Mouse (Mus musculus) layer of hippocampus, adult 9-10 months (tissue): ENCODE measurements around the gene Cnga1.

Source experiments
- DNase-seq: peaks from one replicate; pipeline ENCODE4 v3.0.0; 2022; ENCODE audit warnings: low spot score

Gene Cnga1

GRCm38 (mm10) chr5:72644175-72644574, at the start of gene Cnga1:
Gene Cnga1 (minus strand): TSS chr5:72644275.
- no peak for DNase-seq

GRCm38 (mm10) chr5:72690516-72690915, 46.4 kb upstream of the Cnga1 start:
- DNase-seq, result no peak

- DNase-seq, result no peak
Observed at GRCm38 (mm10) chr5:72689556-72689955, 45.5 kb upstream of the Cnga1 start.

GRCm38 (mm10) chr5:72681451-72681850, 37.4 kb upstream of the Cnga1 start:
- DNase-seq, result no peak

GRCm38 (mm10) chr5:72674994-72675542, 31.0 kb upstream of the Cnga1 start:
- no peak for DNase-seq

GRCm38 (mm10) chr5:72671017-72671699, 27.1 kb upstream of the Cnga1 start:
- no peak for DNase-seq

- no peak for DNase-seq
Observed at GRCm38 (mm10) chr5:72668351-72668750, 24.3 kb upstream of the Cnga1 start.

- DNase-seq, result no peak
Observed at GRCm38 (mm10) chr5:72666428-72666827, 22.4 kb upstream of the Cnga1 start.

DNA sequence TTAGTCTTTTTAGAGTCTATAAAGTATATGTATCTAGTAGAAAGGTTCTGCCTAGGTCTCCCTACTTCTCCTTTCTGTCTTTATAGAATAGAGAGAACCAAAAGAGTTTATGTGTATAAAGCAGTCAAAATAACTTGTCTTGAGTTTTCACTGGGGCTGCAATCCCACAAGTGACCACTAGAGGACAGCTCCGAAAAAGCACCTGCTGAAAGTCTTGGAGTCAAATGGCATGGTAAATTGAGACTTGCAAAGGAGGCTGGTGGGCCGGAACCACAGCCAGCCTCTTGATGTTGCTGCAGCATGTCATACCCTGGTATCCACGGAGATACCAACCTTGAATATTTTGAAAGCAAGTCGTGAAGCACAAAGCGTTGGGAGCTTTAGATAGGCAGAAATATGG, 21.2 kb upstream of the Cnga1 start:
- DNase-seq, result no peak

GRCm38 (mm10) chr5:72664854-72665253, 20.8 kb upstream of the Cnga1 start:
- no peak for DNase-seq

GRCm38 (mm10) chr5:72664126-72664525, 20.1 kb upstream of the Cnga1 start:
- no peak for DNase-seq

GRCm38 (mm10) chr5:72661051-72661781, 17.1 kb upstream of the Cnga1 start:
- no peak for DNase-seq

GRCm38 (mm10) chr5:72658375-72658774, 14.3 kb upstream of the Cnga1 start:
- DNase-seq, result no peak

- no peak for DNase-seq
Observed at GRCm38 (mm10) chr5:72656270-72656791, 12.3 kb upstream of the Cnga1 start.

DNA sequence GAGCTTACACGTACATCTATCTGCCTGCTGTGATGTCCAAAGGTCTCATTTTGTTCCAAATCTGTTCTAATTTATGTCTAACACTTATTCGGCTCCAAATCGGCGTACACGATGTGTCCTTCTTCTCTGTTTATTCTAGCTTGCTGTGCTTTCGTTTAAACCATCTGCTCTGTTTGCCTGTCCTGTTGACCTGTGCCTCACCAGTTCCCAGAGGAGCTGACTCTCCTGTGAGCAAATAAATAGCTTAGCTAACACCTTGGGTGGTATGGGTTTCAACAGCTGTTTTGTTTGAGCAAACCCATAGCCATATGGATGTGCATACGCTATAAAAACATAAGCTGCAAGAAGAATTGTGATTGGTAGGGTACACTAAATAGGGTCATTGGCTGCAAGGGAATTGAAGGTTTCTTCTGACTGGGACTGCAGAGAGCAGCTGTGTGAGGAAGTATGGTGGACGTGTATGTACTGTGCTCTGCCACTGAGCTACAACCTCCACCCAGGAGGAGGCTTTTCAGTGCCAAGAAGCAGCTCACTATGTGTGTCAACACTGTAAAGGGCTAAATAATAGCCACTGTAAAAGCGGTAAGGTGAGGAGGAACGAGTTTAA, 9.1 kb upstream of the Cnga1 start:
- no peak for DNase-seq

DNA sequence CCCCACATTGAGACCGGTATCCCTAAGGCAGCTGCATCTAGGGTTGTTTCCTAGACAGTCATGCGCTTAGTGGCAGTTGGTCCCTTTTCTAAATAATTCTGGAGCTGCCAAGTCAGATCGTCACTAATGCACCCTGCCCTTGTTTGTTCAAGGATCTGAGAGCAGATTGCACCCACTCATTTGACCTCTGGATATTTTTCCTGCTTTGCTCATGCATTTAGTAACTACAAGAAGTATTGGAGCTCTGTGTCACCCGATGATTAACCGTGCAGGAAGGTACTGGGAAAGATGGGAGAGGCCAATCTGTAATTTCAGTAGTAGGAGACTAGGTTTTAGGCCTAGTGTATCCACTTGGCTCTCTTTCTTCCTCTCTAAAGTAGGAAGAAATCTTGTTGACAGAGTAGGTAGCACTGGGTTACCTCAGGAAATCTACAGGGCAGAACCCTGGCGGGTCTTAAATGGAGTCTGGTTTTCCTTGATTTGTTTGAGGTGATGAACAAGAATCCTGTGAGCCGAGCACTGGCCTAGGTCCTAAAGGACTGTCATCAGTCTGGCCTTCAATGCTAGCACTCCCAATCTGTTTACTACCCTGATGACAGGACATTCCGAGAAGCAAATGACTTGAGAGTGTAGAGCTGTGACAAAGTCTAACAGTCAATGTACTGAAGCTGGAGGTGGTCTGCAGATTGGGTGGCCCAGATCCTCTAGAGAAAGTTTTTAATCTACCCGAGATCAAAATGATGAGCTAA, 5.1 kb upstream of the Cnga1 start:
- DNase-seq, result no peak

DNA sequence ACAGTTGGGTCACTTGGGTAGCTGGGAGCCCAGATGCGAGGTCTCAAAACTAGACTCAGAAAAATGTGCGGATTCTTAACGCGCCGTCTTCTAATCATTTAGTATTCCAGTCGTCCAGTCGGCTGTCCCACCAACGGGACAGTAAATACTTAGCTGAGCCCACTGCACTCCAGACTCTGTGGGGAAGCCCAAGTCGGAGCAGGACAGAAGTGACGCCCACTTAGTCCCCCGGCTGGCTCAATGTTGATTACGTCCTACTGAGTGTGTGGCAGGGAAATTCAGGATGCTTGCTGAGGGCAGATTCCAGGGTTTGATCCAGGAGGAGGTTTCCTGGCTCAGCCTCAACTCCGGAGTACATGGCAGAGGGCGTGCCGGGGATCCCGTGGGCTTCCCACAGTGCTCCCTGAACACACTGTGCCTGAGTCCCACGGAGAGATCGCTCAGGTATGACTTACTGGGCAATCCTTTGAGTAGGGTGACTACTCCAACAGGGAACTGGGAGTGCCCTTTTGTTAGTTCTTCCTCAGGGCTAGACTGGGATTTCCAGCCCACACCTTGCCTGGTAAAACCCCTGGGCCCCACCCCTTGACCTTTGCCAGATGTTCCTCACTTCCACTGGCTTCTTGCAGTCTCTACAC, 4.0 kb upstream of the Cnga1 start:
- no peak for DNase-seq

- no peak for DNase-seq
Observed at GRCm38 (mm10) chr5:72647418-72647907, 3.4 kb upstream of the Cnga1 start, which contains the start of gene Nipal1. Gene Nipal1 (plus strand): TSS chr5:72647795.

GRCm38 (mm10) chr5:72646996-72647395, 2.9 kb upstream of the Cnga1 start:
- DNase-seq, result no peak

DNA sequence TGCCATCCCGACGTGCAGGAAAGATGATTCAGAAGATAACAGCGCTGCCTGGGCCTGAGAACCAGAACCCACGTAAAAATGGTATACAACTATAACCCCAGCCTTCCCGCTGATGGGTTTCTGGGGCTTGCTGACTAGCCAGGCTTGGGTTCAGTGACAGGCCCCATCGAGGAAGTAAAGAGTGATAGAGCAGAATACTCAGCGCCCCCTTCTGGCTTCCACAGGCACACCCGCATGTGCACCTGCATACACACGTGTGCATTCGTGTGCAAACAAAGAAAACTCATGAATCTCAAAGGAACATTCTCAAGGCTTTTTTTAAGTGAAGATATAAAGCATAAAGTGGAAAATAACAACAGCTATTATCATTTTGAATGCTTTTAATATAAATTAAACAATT, 2.1 kb upstream of the Cnga1 start:
- DNase-seq, result no peak

GRCm38 (mm10) chr5:72643655-72644054, 420 bp downstream of the Cnga1 start:
- no peak for DNase-seq
